Mouse (Mus musculus) naive thymus-derived CD4-positive, alpha-beta T cell, adult 2 months (primary cell): ENCODE results near the gene Tbc1d23.
"Not testable (repeated sequence)": the region's sequence is repeated elsewhere in the genome, so short reads cannot be mapped to it uniquely, and the experiment has no call there.

Experiments
- DNase-seq: peaks from one replicate; pipeline ENCODE4 v3.0.0-alpha.2; 2011; ENCODE audit warnings: low read depth

The Tbc1d23 gene

DNA sequence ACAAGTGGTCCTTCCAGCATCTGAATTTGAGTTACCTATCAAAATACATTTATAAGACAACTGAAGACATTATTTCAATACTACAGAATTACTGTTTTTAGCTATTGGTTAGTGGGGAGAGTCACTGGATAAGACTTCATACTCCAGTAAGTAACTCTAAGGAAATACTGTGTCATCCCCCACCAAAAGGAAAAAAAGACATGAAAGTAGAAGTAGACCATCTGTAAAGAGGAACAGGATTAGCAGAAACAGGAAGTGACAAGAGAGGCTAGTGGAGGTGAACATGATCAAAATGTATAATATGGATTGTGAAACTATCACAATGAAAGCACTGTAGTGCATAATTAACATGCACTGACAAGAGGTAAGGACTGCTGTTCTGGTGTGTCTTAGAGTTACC, 15.3 kb downstream of the Tbc1d23 start:
- DNase-seq, result no peak

DNA sequence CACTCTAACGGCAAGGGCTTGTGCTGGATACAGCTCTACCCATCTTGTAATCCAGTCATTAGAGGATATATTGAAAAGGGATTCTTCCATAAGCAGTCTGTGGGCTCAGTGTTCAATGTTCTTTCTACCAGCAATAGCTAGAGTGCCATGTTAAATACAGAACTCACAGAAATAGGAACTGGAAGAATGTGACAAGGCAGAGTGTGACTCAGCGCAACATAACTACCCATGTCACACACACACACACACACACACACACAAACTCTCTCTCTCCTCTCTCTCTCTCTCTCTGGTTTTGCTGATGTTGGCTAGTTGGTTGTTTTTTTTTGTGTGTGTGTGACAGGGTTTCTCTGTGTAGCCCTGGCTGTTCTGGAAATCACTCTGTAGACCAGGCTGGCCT, 20.3 kb downstream of the Tbc1d23 start:
- DNase-seq, result no peak

DNA sequence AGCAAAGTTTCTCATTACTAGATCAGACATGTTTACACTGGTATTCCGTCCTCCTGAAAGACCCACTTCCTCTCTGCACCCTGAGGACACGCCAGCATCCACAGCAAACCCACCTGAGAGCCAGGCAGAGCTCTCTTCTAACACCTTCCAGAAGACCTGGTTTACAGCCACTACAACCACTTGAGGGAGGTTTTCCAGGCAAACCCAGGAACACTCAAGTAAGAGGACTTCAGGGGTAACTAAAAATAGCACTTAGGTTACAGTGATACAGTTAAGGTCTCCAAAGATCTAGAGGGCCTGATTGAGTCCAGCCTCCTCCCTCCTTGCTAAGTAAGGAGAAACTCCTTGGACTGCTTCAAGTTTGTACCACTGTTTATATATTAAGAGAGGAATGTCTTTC, 23.0 kb downstream of the Tbc1d23 start:
- DNase-seq, result no peak

DNA sequence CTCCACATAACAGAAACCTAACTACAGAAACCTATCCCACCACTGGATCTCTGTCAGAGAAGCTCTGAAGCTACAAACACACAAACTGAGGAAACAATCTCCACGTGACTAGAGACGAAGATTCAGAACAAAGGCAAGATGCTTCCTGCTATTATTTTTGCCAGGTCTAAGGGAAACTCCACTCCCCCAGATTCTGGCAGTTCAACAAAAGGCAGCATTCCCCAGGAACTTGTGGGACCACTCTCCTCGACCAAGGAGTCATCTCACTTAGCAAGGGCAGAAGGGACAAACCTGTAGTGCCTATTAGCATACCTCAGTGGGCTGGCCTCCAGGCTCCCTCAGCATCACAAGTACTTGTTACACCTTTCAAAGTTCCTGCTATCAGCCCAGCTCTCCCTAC, 34.0 kb downstream of the Tbc1d23 start:
- DNase-seq, result no peak

DNA sequence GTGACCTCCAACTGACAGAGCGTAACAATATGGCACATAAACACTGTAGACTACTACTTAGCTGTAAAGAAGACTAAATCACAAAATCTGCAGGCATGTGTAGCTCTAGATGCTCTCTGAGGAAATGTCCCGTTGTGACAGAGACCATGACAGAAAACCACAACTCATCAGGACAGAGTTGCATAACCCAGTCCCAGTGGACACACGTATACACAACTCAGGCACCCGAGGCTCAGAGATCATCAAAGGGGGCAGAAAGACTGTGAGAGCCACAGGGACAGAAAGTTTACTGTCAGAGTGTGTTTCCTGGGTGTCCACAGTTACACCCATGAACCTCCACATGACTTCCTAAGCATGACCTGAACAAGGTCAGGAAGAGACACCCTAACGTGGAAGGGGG, 34.7 kb downstream of the Tbc1d23 start:
- no peak for DNase-seq

DNA sequence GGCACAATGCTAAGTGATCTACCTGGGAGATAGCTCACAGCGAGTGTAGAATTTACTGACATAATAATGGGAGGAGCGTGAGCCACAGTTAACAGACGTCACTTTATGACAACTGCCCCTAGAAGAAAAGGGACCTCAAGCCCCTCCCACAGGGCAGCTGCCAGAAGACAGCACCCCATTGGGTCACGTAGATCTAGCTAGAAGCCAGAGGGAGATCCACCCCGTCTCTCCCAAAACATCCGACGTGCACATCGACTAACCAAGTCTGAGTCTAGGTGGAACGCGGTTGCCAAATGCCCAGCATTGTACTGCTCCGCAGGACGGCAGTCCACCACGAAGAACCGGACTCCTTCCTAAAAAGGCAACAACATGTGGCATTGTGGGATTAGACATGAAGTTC, 40.1 kb downstream of the Tbc1d23 start:
- DNase-seq, result no peak

DNA sequence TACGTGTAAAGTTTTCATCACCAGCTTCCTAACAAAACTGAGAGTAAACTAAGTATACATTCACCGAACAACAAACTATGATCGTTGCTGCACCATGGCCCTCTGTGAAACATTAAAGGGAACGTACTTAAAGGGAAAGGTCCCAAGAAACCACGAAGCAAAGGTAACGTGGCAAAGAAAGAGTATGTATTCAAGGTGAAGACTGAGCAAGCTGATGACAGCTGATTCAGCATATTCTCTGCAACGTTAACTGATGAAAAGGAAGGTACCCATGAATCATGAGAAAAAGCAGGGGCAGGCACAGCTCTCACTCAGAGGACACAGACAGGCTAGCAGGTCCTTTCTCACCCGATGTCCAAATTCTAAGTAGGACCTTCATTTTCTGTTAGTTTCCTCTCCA, 40.9 kb downstream of the Tbc1d23 start:
- DNase-seq, result no peak

DNA sequence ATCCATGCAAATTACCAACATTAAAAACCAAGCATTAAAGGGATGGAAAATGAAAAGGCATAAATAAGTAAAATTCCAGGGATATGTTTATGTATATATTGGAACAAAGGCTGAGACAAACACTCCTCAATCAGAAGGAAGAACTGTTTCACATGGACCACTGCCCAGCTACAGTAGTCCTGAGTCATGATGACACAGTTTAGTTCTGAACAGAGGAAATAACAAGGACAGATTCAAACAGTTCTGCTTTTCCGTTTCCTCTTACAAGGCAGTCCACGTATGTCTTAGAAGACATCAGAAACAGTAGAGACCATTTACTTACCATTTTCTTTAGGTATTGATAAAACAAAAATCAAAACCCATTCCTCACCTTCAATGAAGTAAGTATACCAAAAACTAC, 41.8 kb downstream of the Tbc1d23 start:
- no peak for DNase-seq

DNA sequence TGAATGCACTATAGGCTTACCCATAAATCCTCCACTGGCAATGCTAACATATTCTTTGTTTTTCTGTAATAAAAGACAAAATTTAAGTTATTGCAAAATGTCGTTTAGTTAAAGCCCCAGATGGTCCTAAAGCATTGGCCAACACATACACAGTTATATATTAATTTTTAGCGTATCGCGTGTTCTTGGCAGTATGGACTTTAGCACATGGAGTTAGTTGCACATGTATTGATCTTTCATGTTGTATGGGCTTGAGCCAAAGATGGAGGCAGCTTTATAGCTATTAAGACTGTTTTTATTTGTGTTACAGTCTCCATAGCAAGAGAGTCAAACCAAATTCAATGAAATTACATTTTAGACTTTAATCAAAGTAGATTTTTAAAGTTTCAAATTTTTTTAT, 44.7 kb downstream of the Tbc1d23 start:
- DNase-seq, result no peak

DNA sequence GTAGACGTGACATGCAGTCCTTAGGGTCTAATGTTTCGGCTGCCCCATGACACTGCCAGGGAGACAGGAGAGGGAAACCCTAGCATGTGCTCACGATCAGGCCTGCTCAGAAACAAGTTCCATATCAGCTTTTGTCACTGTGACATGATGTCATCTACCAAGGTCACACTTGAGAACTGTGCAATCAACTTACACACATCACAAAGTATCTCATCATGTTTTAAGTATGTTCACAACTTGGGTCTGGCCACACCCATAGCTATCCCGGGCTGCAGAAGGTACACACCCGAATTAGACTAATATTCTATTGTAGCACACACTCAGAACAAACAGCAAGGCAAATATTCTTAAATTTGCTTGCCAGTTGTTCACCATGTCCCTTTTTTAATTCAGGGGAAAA, 49.3 kb downstream of the Tbc1d23 start:
- no peak for DNase-seq

DNA sequence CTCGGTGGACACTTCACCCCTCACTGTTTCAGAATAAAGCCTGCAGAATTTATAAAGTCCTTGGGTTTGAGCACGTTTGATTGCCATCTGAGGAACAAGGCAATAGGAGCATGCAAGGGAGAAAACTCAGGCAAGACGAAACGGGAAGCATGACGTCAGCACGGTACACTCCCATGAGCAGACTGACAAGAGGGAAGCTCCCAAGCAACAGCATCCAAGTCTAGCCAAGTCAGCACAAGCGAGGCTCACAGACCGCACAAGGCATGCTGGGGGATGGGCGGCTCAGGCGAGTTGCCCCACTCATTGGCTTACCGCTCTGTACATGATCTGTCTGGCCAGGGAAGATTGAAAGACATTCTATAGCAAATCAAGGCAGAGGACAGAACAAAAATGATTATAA, 50.1 kb downstream of the Tbc1d23 start:
- DNase-seq, result no peak

DNA sequence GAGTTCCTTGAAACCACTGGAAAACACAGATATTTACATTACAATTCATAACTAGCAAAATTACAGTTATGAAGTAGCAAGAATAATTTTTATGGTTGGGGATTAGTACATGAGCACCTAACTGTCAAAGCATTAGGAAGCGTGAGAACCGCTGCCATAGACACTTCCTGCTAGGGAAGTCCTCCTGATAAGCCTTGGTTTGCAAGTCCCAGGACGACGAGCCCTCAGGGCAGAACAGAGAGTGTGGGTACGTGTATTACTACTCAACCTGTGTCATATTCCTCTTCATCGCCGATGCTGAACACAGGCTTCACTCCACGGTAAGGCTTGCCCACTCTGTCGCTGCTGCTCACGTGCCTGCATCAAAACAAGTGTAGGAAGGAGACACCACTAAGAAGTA, 53.6 kb downstream of the Tbc1d23 start:
- DNase-seq, result no peak

DNA sequence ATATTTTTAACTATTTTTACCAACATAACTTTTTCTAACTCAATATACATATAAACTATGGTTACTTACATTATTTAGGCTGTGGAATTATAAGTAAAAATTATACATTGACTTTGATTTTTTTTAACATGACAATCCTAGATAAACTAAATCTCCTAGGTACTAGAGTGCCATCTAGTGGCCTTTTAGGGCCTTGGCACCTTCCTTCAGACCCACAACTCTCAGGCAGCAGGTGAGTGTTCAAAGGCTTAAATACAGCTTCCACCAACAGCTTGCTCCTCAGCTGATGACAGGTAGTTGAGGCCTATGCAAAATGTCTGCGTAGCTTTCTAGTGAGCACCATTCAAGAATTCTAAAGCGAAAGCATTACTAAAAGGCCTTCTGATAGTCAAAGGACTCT, 54.0 kb downstream of the Tbc1d23 start:
- DNase-seq, result peak; percentile 76

DNA sequence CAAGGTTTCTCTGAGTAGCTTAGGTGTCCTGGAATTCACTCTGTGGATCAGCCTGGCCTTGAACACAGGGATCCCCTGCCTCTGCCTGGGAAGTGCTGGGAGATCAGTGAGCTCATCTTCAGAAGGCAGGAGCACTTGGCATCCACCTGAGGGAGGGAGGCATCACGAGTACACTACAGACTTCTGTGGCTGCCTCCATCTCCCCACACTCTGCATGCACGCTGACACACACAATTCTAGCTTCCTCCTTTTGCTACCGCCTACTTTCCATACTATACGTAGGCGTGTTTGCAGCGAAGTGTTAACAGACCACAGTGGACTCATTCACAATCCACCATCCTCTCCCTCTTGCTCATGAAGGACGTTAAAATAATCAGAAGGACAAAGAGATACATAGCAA, 55.0 kb downstream of the Tbc1d23 start:
- no peak for DNase-seq

DNA sequence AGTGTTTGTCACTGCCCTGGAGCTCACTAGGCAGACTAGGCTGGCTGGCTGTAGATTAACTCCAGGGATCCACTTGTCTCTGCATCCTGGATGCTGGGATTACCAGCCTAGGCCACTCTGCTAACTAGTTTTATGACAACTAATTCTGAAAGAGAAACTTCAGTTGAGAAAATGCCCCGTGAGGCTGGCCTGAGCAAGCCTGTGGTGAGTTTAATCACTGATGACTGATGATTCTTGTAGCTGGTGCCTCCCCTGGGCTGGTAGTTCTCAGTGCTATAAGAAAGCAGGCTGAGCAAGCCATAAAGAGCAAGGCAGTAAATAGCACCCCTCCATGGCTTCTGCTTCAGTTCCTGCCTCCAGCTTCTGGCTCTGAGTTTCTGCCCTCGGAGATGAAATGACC, 55.6 kb downstream of the Tbc1d23 start:
- no peak for DNase-seq

DNA sequence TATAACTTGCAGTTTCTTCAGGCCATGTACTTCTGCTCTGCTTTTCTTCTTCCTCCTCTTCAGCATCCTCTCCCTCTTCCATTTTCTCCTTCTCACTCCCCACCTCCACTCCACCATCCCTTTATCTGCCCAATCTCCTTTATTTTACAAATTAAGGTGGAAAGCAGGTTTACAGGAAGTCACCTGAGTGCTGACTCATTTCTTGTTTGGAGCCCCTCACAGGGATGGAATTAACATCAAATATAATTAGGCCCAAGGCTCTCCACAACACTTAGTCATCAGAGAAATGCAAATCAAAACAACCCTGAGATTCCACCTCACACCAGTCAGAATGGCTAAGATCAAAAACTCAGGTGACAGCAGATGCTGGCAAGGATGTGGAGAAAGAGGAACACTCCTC, 56.8 kb downstream of the Tbc1d23 start:
- DNase-seq, result not testable (repeated sequence)

DNA sequence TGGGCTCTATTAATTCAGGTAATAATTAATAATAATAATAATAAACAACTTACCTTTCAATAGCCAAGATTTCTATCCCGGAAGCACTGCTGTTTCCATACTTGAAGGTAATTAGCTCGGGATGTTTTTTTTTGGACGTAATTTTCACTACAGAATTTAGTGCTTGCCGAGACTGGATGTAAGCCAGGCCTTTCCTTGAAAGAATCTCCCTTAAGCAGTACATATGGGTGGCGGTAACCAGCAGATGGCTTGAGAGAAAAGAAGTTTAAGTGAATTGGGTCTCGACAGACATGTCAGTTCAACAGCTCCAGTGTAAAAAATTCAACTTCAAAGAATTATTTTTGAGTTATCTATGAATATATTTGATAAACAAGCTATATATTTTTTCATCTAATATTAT, 59.7 kb downstream of the Tbc1d23 start:
- no peak for DNase-seq

DNA sequence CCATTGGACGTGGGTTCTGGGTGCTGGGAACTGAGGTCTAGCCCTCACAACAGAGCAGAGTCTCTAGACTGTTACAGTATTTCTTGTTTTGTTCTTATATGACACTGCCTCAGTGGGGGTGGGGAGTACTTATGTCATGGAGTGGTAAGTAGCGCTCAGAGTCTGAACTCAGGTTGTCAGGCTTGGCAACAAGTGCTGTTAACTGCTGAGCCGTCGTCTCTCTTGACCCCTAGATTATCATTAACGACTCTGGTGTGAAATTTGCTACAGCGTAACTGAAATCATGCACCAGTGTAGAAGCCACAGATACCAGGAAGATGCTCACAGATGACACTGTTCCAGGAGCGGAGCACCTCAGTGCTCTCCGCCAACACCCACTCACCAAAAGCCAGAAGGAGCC, 60.1 kb downstream of the Tbc1d23 start:
- DNase-seq, result no peak

DNA sequence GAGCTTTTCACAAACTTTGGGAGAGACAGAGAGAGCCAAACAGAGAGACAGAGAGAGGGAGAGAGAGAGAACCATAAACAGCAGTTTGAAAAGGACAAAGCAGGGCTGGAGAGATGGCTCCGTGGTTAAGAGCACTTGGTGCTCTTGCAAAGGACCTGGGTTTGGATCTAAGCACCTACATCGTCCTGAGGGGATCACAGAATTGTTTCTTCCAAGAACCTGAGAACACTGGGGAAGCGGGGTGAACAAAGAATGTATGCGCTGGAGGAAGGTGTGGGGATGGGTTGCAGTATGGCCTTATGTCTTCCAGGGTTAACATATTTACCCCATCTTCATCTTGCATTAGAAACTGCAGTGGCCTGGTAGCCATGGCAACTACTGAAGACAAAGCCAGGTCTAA, 63.1 kb downstream of the Tbc1d23 start:
- DNase-seq, result no peak

DNA sequence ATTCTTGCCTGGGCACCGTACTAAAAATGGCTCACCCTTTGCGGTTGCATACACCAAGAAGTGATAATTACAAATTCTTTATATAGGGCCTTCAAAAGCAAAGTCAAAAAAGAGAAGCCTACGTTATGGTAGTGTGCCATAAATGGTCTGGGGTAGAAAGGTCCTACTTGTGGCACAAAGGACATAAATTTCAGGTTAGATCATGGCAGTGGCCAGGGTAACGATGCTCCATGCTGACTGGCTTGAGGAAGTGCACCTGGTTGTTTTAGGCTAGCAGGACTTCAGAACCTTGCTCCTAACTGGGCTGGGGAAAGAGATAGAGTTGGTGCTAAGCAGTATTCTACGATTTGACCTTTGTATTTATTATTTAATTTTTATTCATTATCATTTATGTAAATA, 63.8 kb downstream of the Tbc1d23 start:
- DNase-seq, result no peak

DNA sequence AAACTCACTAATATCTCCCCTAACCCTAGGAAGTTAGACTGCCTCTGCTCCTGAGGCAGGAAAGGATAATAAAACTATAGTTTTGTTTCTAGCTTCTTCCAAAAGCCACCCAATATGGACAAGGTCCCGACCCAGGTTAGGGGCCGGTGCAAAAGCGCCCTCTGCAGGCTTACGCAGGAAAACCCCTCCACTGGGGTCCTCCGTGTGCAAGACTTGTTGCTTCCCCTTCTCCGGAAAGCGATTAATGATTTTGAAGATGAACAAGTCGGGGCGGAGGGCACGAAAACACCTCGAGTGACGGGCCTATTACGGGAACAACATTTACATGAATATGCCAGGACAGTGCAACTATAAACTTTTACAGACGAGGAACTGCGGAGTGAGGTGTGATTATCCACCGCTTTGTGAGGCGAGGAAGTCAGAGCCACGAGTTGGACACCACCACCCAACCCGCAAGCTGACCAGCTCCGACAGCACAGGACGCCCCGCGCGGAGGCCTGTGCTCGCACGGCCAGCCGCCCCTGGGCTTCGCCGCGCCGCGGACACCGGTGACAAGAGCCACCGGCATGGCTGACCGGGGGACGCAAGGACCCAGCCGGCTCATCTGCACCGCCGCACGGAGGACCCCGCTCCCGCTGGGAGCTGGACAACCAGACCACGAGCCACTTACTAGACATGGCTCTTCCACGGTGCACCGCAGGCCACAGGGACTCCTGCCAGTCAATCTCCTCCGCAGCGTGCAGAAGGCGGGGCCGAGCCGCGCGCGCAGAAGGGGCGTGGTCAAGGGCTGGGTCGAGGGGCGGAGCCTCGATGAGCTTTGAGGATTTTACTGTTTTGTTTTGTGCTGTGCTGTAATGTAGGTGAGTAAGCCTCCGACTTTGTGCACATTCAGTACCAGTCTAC, 64.4 kb downstream of the Tbc1d23 start, which contains the start of gene Nit2:
Gene Nit2 (minus strand): TSS at position 731 of the 903 bp plus-strand sequence.
- DNase-seq, result peak; percentile 96

DNA sequence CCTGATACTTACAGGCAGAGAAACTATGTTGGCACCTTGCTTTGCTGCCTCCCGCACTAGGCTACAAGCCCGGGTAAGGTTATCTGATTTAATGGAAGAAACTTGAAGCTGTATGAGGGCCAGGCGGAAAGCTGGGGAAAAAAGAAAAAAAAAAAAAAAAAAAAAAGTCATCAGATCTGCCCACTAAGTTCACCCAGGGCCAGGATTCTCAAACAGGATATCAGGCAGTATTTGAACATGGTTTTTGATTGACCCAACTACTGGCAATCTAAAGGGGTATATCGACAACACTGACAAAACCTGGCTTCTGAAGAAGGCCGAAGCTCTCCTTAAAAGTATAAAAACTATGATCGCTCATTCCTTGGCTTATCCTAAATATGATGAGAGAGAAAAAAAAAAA, 65.2 kb downstream of the Tbc1d23 start:
- DNase-seq, result no peak

DNA sequence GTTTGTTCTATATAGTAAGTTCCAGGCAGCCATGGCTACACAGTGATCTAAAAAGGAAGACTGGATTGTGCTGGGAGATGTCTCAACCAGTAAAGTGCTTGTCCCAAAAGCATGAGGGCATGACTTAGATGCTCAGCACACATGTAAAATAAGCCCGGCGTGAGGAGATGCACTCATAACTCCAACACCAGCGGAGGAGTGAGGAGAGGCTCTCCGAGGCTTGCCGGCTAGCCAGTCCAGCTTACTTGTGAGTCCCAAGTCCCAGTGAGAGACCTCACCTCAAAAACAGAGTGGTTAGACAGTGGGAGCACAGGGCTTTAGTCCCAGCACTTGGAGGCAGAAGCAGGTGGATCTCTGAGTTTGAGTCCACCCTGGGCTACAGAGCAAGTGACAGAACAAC, 66.1 kb downstream of the Tbc1d23 start:
- no peak for DNase-seq

DNA sequence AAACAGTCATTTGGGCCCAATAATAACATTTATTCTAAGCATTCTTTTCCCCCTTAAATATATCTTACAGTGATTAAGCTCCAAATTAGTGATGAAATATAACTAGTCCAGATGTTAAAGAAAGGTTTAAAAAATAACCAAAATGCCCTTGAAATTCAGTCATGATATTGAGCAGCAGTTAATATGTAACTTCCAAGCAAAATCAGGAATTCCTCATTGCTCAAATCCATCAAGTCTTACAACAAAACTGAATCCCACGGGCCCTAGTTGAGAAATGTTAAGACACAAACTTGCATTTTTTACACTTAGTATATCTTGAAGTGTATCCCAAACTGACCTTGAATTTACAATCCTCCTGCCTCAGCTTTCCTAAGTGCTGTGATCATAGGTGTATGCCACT, 67.6 kb downstream of the Tbc1d23 start:
- DNase-seq, result no peak
